Mouse (Mus musculus): ENCODE data around the gene Slc5a1. TPM values are rescaled to one million over a fixed set of nuclear protein-coding genes. Genes with fewer than 3 reads are reported as not detected.

The Slc5a1 gene
- under 1 TPM; 0.55 to 0.60 TPM for polyA plus RNA-seq (2017; shearing (Covaris generic))

GRCm38 (mm10) chr5:33104025-33104481, at the start of gene Slc5a1:
Gene Slc5a1 (plus strand): TSS chr5:33104219.

Other genes starting within 250 kb of the Slc5a1 start
- 10 to 100 TPM; 20.0 to 27.5 TPM for gene Prr14l, start 250.0 kb upstream of the Slc5a1 start, polyA plus RNA-seq (2017; shearing (Covaris generic))
- gene Depdc5, start 240.5 kb upstream of the Slc5a1 start, polyA plus RNA-seq (2017; shearing (Covaris generic)): 10 to 100 TPM; 16.3 to 25.7 TPM
- 100 to 1,000 TPM; 292 to 363 TPM for gene Ywhah, start 85.4 kb upstream of the Slc5a1 start, polyA plus RNA-seq (2017; shearing (Covaris generic))
- 1 to 10 TPM in 1 of 2 experiments, not detected in 1; 1.7 TPM for gene Spon2, start 114.2 kb downstream of the Slc5a1 start, polyA plus RNA-seq (2017; shearing (Covaris generic))
- 100 to 1,000 TPM; 224 to 270 TPM for gene Ctbp1, start 170.8 kb downstream of the Slc5a1 start, polyA plus RNA-seq (2017; shearing (Covaris generic))
- 100 to 1,000 TPM in 1 of 2 experiments, 10 to 100 TPM in 1; 94.2 to 120 TPM for gene Maea, start 231.3 kb downstream of the Slc5a1 start, polyA plus RNA-seq (2017; shearing (Covaris generic))